Mouse (Mus musculus) lung, postnatal 0 days (tissue): ENCODE data around the gene Srebf1. TPM values are rescaled to one million over a fixed set of nuclear protein-coding genes. Genes with fewer than 3 reads are reported as not detected.
A peak's percentile ranks its signal among the peaks of the same experiment; 100 is the strongest.

Experiments
- ATAC-seq: fragments of 200-750 bp; cut with Nextera tagmentation; 2 replicates; pipeline ENCODE4 v1.8.0; 2017; ENCODE audit warnings: moderate library complexity
- DNase-seq: peaks from one replicate; pipeline ENCODE4 v3.0.0-alpha.2; 2016; ENCODE audit warnings: low spot score
- H3K27ac ChIP-seq: fragments of 300-500 bp; sonication (generic); 2 replicates; pipeline ENCODE4 v1.5.1; 2014; ENCODE audit warnings: antibody characterized with exemption, mild to moderate bottlenecking, low read length, mixed read lengths
- H3K27me3 ChIP-seq: fragments of 300-500 bp; sonication (generic); replicated peaks from 2 replicates; pipeline ENCODE4 v1.6.1; 2014; ENCODE audit warnings: low read length, mixed read lengths; ENCODE audit not compliant: insufficient read depth
- H3K36me3 ChIP-seq: fragments of 300-500 bp; sonication (generic); 2 replicates; pipeline ENCODE4 v1.6.1; 2014; ENCODE audit warnings: low read length, mixed read lengths; ENCODE audit not compliant: insufficient read depth
- H3K4me1 ChIP-seq: fragments of 300-500 bp; sonication (generic); 2 replicates; pipeline ENCODE4 v1.6.1; 2014; ENCODE audit warnings: antibody characterized with exemption, low read depth, low read length, mixed read lengths; ENCODE audit not compliant: insufficient read depth
- H3K4me2 ChIP-seq: fragments of 300-500 bp; sonication (generic); replicated peaks from 2 replicates; pipeline ENCODE4 v1.6.1; 2014; ENCODE audit warnings: low read depth, mild to moderate bottlenecking, low read length, moderate library complexity, mixed read lengths
- H3K4me3 ChIP-seq: fragments of 300-500 bp; sonication (generic); 2 replicates; pipeline ENCODE4 v1.5.1; 2014; ENCODE audit warnings: low read depth, low read length
- H3K9ac ChIP-seq: fragments of 300-500 bp; sonication (generic); replicated peaks from 2 replicates; pipeline ENCODE4 v1.6.1; 2014; ENCODE audit warnings: low read depth, mild to moderate bottlenecking
- H3K9me3 ChIP-seq: fragments of 300-500 bp; sonication (generic); 2 replicates; pipeline ENCODE4 v1.6.1; 2016; ENCODE audit warnings: low read length, mixed read lengths
- CTCF ChIP-seq: IDR thresholded peaks from 2 replicates; pipeline ENCODE4 v1.5.1; 2016; ENCODE audit warnings: antibody characterized with exemption, mild to moderate bottlenecking
- EP300 ChIP-seq: IDR thresholded peaks from 2 replicates; pipeline ENCODE4 v1.6.1; 2016; ENCODE audit warnings: antibody characterized with exemption, mild to moderate bottlenecking, control low read depth
- WGBS: fragments of 180-500 bp; shearing (Covaris S2); extraction: QIAGEN DNeasy Blood & Tissue Kit; methylation state at CpG from one replicate; pipeline ENCODE4 v1.1.7; 2014; 5-methylcytosine and 5-hydroxymethylcytosine counted together
- polyA plus RNA-seq: library from polyadenylated mRNA; unstranded; fragments of >200 nt; fragmentation: Nextera tagmentation; extraction: Ambion mirVana; gene quantifications from 2 replicates; pipeline ENCODE4 v1.2.1, GENCODE M21; 2015

Gene Srebf1
- polyA plus RNA-seq, 1 experiment from 2014 or later, result 70.1 TPM

- Histone ChIP-seq H3K9me3 (no peaks in the 10 kb centered on the region), H3K36me3 (no peaks in the 10 kb centered on the region), H3K4me2 (no peak overlapping the region), H3K27ac (no peak overlapping the region), H3K4me3 (no peak overlapping the region), H3K9ac (no peak overlapping the region), H3K4me1 (peaks cover 14% of the 10 kb centered on the region), H3K27me3 (no peaks in the 10 kb centered on the region)
- no peak for ATAC-seq
- WGBS, result 50% methylated on average over 6 of the region's 6 CpGs
- no peak for DNase-seq
- TF ChIP-seq EP300 (no peak), CTCF (no peak)
These were observed 57.9 kb downstream of the Srebf1 start for GRCm38 (mm10) chr11:60164450-60164849.

GRCm38 (mm10) chr11:60163362-60163761 is 59.0 kb downstream of the Srebf1 start:
- no peak overlapping the region for H3K4me2 ChIP-seq
- DNase-seq (no peak), ATAC-seq (no peak)
- WGBS, result 89% methylated on average over 4 of the region's 4 CpGs
- no peak overlapping the region for H3K4me3 ChIP-seq
- no peaks in the 10 kb centered on the region for H3K9me3 ChIP-seq
- H3K27ac ChIP-seq, result no peak overlapping the region
- TF ChIP-seq EP300 (no peak), CTCF (no peak)
- H3K27me3 ChIP-seq, result no peaks in the 10 kb centered on the region
- H3K4me1 ChIP-seq, result peaks cover 14% of the 10 kb centered on the region
- no peak overlapping the region for H3K9ac ChIP-seq
- H3K36me3 ChIP-seq, result no peaks in the 10 kb centered on the region

- Histone ChIP-seq H3K4me3 (no peak overlapping the region), H3K36me3 (no peaks in the 10 kb centered on the region), H3K27ac (no peak overlapping the region), H3K4me2 (no peak overlapping the region), H3K4me1 (peaks cover 14% of the 10 kb centered on the region; the same call in 1 of the 2 replicates), H3K27me3 (no peaks in the 10 kb centered on the region), H3K9me3 (no peaks in the 10 kb centered on the region), H3K9ac (no peak overlapping the region)
- WGBS, result 58% methylated on average over 1 of the region's 1 CpGs
- ATAC-seq (no peak), DNase-seq (no peak)
- TF ChIP-seq CTCF (no peak), EP300 (no peak)
These were observed 59.8 kb downstream of the Srebf1 start for GRCm38 (mm10) chr11:60162547-60162946.

- Histone ChIP-seq H3K27me3 (no peaks in the 10 kb centered on the region), H3K36me3 (no peaks in the 10 kb centered on the region), H3K4me3 (no peak overlapping the region), H3K4me2 (no peak overlapping the region), H3K9ac (no peak overlapping the region), H3K4me1 (peaks cover 14% of the 10 kb centered on the region; the same call in 1 of the 2 replicates), H3K9me3 (no peaks in the 10 kb centered on the region), H3K27ac (no peak overlapping the region)
- DNase-seq, result no peak
- ATAC-seq, result no peak
- WGBS, result 53% methylated on average over 9 of the region's 9 CpGs
- TF ChIP-seq EP300 (no peak), CTCF (no peak)
These were observed 61.1 kb downstream of the Srebf1 start for GRCm38 (mm10) chr11:60161146-60161874.

- H3K9me3 ChIP-seq, result no peaks in the 10 kb centered on the region
- DNase-seq (no peak), ATAC-seq (peak; percentile 41)
- no peak overlapping the region for H3K4me2 ChIP-seq
- H3K27ac ChIP-seq, result no peak overlapping the region; the same call in 1 of the 2 replicates
- 54% methylated on average over 3 of the region's 3 CpGs for WGBS
- TF ChIP-seq CTCF (no peak), EP300 (no peak)
- peaks cover 14% of the 10 kb centered on the region; the same call in 1 of the 2 replicates for H3K4me1 ChIP-seq
- H3K4me3 ChIP-seq, result no peak overlapping the region
- H3K9ac ChIP-seq, result no peak overlapping the region
- H3K36me3 ChIP-seq, result no peaks in the 10 kb centered on the region
- H3K27me3 ChIP-seq, result no peaks in the 10 kb centered on the region
These were observed 61.8 kb downstream of the Srebf1 start for GRCm38 (mm10) chr11:60160454-60161114.

- no peak overlapping the region for H3K27ac ChIP-seq
- DNase-seq (no peak), ATAC-seq (no peak)
- 72% methylated on average over 5 of the region's 5 CpGs for WGBS
- no peak overlapping the region for H3K4me2 ChIP-seq
- no peaks in the 10 kb centered on the region for H3K36me3 ChIP-seq
- no peak overlapping the region for H3K9ac ChIP-seq
- H3K27me3 ChIP-seq, result no peaks in the 10 kb centered on the region
- H3K9me3 ChIP-seq, result no peaks in the 10 kb centered on the region
- H3K4me1 ChIP-seq, result peaks cover 14% of the 10 kb centered on the region; the same call in 1 of the 2 replicates
- no peak overlapping the region for H3K4me3 ChIP-seq
- TF ChIP-seq CTCF, result no peak
- no peak for TF ChIP-seq EP300
These were observed 62.4 kb downstream of the Srebf1 start for GRCm38 (mm10) chr11:60159955-60160354.
